Mouse (Mus musculus): ENCODE results near the gene Tmem9. TPM values are rescaled to one million over a fixed set of nuclear protein-coding genes. Genes with fewer than 3 reads are reported as not detected.

The Tmem9 gene
- polyA plus RNA-seq (2012; rRNA removed; ENCODE audit: low replicate concordance) = 69.1 and 86.3 TPM in 2 replicates

DNA sequence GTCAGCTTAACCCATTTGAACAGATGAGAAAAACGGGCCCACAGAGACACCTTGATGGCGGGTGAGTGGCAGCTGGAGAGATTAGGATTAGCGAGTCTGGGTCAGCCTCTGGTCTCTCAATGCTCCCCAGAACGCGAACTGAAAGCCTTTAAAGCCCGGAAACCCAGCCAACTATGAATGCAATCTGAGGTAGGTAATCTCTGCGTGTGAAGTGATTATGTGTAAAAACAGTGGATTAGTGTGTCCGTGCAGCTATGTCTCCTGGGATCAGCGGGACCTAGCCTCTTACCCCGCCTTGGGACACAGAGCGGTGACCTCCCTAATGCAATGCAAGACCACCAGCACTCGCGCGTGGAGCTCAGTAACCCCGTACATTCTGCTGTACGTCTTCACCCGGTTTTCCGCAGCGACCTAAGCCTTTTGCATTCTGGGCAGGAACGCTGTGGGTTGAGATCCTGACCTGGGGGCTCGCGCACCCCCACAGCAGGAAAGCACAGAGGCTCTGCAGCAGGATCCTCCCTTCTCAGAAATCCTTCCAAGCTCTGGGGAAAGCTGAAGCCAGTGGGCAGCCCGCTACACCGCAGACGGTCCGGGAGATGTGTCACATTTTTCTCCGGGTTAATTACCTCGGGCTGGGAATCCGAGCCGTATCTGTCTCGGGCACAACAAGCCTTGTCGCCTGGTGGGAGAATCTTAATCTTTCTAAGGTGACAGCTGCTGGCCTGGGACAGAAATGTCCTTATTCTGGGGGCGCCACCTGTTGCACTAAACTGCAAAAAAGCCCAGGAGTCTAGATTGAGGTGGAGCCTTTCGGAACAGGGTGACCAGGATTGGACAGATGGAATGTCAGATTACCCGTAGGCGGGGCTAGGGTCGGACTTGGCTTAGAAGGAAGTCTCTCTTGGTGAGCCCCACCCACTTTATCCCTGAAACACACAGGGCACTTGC, at the start of gene Tmem9:
Tmem9 (plus strand) TSS at position 940 of the 948 bp plus-strand sequence.

DNA sequence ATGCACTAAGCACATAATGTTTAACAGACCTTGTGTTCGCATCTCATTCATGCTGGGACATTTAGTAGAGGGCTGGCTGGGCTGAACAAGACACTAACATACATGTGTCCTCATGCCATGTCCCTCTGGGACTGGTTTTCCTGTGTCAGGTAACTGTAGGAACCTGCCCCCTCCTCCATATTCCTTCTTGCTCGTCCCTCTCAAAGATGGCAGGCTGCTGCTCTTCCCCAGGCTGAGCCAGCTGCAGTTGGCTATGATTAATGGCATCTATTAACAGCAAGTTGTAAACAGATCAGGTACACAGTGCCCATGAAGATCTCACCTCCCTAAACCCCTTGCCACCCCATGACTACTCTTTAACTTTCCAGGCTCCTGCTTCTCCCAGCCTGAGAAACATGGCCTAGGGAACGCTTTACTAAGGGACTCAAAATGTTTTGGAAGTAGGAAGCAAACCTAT, 1.6 kb upstream of the Tmem9 start, which contains the start of gene Igfn1:
Igfn1 (minus strand) TSS at position 51 of the 457 bp plus-strand sequence.

DNA sequence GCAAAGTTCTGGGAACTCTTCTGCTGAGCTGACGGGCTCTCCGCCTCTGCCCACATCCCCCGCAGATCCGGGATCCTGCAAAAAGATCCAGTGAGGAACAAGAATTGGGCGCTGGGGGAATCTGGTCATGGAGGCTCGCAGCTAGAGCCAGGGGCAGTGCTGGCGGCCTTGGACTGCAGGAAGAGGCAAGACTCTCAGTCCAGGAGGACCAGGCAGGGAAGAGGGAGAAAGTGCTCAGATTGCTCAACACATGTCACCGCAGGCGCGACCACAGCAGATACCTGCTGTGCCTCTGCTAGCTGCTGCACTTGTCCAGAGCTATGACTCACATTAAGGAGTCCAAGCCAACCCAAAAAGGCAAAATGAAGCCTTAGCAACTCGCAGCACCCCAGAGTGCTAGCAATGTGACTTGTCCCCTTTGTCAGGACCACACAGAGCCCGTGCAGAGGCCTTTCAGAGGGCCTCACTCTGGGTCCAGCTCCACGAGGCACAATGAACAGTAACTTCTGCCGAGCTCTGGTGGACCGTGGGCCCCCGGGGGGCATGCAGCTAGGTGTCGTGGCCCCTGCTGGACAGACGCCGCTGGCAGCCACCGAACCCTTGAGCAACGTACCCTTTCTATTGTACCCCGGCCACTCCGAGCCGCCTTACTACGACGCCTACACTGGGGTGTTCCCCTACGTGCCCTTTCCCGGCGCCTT, 42.5 kb downstream of the Tmem9 start, which contains the start of gene Ascl5:
Ascl5 (plus strand) TSS at position 493 of the 701 bp plus-strand sequence.

DNA sequence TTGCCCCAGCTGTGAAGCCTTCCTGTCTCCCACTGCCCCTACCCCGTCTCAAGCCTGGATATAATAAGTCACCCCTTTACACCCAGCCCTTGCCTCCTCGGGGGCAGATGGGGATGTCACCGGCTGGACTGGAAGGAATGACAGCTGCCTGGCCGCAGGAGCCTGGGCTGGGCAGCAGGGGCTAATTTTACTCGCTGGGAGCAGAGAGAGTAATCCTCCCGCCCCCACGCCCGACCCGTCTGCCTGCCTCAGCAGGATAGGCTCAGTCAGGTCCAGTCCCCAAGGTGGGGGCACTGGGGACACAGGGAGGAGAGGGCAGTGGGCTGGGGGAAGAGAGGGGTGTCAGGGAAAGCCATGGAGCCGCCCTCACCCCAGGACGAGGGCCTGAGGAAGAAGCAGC, 44.6 kb downstream of the Tmem9 start, which contains the start of gene Cacna1s:
Cacna1s (plus strand) TSS at position 204 of the 400 bp plus-strand sequence.

Other genes starting within 250 kb of the Tmem9 start
- 329 and 543 TPM in 2 replicates for gene Phlda3, start 242.0 kb upstream of the Tmem9 start, polyA plus RNA-seq (2012; rRNA removed; ENCODE audit: low replicate concordance)
- gene Tnni1, start 228.7 kb upstream of the Tmem9 start, polyA plus RNA-seq (2012; rRNA removed; ENCODE audit: low replicate concordance) = 0.56 and 2.8 TPM in 2 replicates
- gene Lad1, start 189.6 kb upstream of the Tmem9 start, polyA plus RNA-seq (2012; rRNA removed; ENCODE audit: low replicate concordance) = 28.3 and 37.5 TPM in 2 replicates
- gene Tnnt2, start 171.8 kb upstream of the Tmem9 start, polyA plus RNA-seq (2012; rRNA removed; ENCODE audit: low replicate concordance) = 0.39 and 1.3 TPM in 2 replicates
- 12.8 and 22.6 TPM in 2 replicates for gene Pkp1, start 88.9 kb upstream of the Tmem9 start, polyA plus RNA-seq (2012; rRNA removed; ENCODE audit: low replicate concordance)
- gene Igfn1, start 1.8 kb upstream of the Tmem9 start, polyA plus RNA-seq (2012; rRNA removed; ENCODE audit: low replicate concordance) = 0.26 TPM in 1 of 2 replicates, not detected in the other
- not detected in 2 replicates for gene Ascl5, start 42.7 kb downstream of the Tmem9 start, polyA plus RNA-seq (2012; rRNA removed; ENCODE audit: low replicate concordance)
- gene Cacna1s, start 44.6 kb downstream of the Tmem9 start, polyA plus RNA-seq (2012; rRNA removed; ENCODE audit: low replicate concordance) = 0.96 and 107 TPM in 2 replicates
- gene Kif21b, start 123.2 kb downstream of the Tmem9 start, polyA plus RNA-seq (2012; rRNA removed; ENCODE audit: low replicate concordance) = 31.1 and 60.4 TPM in 2 replicates
- not detected in 2 replicates for gene Mroh3, start 204.7 kb downstream of the Tmem9 start, polyA plus RNA-seq (2012; rRNA removed; ENCODE audit: low replicate concordance)
- 3.4 and 4.7 TPM in 2 replicates for gene Inava, start 226.1 kb downstream of the Tmem9 start, polyA plus RNA-seq (2012; rRNA removed; ENCODE audit: low replicate concordance)